Mouse (Mus musculus): ENCODE results near the gene Kdm5a. TPM values are rescaled to one million over a fixed set of nuclear protein-coding genes. Genes with fewer than 3 reads are reported as not detected.

Gene Kdm5a
- total RNA-seq (2023), result 207 TPM

GRCm38 (mm10) chr6:120363688-120364522, at the start of gene Kdm5a, which contains the start of gene Ccdc77:
Gene Kdm5a, plus strand, starts transcription at chr6:120364124.
Gene Ccdc77, minus strand, starts transcription at chr6:120364374.

GRCm38 (mm10) chr6:120463086-120463871, 99.4 kb downstream of the Kdm5a start, which contains the start of gene Il17ra:
Gene Il17ra, plus strand, starts transcription at chr6:120463247.

GRCm38 (mm10) chr6:120493374-120494181, 129.7 kb downstream of the Kdm5a start, which contains the start of gene Tmem121b:
Gene Tmem121b, minus strand, starts transcription at chr6:120493807.

Other genes starting within 250 kb of the Kdm5a start
- not detected for gene D330020A13Rik, start 69.8 kb upstream of the Kdm5a start, total RNA-seq (2023)
- gene B4galnt3, start 69.6 kb upstream of the Kdm5a start, total RNA-seq (2023), result not detected
- gene Ccdc77, start 250 bp downstream of the Kdm5a start, total RNA-seq (2023), result 11.0 TPM
- 185 TPM for gene Il17ra, start 99.1 kb downstream of the Kdm5a start, total RNA-seq (2023)
- 0.53 TPM for gene Tmem121b, start 129.7 kb downstream of the Kdm5a start, total RNA-seq (2023)
- gene Hdhd5, start 167.2 kb downstream of the Kdm5a start, total RNA-seq (2023), result 91.9 TPM

Measured in CD4-positive naive resting alpha-beta T cell, adult 76 days (primary cell).